Mouse (Mus musculus) MEL-GATA-1-ER (cell line): Measurements from ENCODE around the gene Arl1.
"Not testable (repeated sequence)": the region's sequence is repeated elsewhere in the genome, so short reads cannot be mapped to it uniquely, and the experiment has no call there.

Source experiments
- DNase-seq: peaks from one replicate; pipeline ENCODE4 v3.0.0-alpha.2; 2012; ENCODE audit warnings: low read depth; ENCODE audit errors: extremely low read depth

Gene Arl1

DNA sequence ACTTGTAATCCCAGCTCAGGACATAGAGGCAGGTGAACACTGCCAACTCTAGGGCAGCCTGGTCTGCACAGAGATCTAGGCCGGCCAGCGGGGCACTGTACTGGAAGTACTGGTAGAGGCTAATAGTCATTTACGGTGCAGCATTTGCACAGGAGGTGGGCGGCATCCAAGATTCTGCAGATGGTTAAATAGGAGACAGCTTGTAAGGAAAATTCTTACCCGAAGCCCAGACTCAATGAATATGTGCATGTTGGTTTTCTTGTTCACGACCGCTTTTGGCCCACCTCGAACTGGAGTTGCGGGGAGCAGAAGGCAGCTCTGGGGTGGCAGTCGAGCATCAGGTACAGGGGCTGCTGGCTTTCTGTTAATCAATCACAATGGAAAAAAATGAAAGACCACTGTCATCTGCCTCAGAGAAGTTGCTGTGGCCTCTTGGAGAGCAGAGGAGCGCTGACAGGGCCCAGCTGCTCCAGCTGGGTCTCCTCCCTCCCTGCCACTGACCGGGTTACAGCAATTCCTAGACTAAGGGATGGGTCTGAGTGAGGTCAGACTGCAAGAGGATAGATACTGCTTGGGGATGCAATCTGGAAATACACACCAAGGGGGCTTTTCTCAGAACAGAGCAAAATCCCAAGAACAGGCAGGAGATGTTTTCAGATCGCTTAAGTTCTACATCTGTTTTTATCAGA, 31.0 kb downstream of the Arl1 start:
- DNase-seq: no peak

DNA sequence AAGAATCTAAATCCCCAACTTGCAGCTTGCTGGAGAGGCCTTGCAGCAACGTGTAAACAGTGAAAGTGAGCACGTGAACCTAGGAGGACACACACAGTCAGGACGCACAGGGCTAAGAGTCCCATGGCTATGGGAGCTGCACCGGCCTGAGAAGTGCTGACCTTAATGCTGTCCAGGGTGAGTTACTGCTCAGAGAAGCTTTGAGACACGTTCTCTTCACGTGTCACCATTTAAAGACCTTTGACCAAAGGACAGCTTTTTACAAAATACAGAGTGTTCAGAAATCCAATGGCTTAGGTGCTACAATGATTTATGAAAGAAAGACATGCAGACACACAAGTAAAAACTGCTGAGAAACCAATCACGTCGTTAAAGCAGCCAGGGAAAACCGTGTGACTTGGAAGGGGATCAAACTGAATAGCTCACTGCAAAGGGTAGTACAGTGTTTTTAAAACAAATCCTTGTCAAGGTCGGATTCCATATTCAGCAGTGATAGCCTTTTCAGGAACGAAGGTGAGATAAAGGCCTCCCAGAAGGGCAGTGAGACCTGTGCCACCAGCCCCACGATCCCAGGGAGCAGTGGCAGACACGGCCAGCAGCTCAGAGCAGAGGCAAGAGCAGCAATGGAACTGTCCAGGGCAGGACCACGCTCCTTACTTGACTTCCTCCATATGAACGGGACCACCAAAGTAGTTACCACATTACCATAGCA, 34.9 kb downstream of the Arl1 start:
- DNase-seq: no peak

DNA sequence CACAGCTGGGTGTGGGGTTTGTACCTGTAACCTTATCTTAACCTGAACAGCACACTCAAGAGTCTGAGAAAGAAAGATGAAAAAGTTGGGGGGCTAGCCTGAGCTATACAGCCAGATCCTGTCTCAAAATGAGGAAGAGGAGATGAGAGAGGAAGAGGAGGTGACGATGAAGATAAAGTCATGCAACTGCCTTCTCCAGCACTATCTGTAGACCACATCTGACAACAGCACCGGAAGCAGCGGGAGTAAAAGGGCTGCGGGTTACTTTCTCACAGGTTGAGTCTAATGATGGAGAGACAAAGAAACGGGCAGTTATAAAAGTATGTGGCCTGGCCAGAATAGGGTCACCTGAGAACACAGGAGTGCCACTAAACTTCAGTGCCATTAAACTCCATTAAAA, 38.3 kb downstream of the Arl1 start:
- DNase-seq: peak; percentile 22

DNA sequence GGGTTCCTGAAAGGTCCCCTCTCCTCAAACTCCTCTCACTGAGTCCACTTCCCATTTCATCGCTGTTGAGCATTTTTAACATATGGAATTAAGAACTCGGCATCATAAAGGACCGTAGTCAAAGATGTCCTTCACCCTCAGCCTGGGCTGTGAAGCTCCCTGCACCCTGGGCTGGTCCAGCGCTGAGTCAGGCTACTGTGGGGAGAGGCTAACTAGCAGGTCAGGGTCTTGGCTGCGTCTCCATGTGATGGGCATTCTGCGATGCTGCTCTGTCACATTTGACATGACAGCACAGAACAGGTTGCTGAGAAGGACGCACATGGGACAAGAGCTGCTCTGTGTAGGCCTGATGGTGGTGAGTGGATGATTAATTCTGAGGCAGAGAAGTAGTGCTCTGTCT, 39.0 kb downstream of the Arl1 start:
- no peak for DNase-seq

DNA sequence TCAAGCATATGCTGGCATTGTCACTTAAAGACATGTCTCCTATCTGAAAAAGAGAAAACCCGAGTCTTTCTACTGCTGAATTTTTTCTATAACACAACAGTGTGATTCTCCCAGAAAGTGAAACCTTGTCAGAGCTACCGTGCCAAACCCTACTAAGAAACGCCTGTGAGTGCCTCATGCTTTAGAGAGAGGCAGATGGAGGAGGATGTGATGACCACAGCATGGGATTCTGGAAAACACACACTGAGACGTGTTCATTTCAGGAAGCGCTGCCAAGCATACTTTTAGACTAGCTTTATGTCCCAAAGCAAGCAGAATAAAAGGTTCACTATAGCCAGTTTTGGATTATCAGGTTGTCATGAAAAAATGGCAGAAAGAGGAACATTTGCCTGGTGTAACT, 42.3 kb downstream of the Arl1 start:
- DNase-seq: not testable (repeated sequence)

DNA sequence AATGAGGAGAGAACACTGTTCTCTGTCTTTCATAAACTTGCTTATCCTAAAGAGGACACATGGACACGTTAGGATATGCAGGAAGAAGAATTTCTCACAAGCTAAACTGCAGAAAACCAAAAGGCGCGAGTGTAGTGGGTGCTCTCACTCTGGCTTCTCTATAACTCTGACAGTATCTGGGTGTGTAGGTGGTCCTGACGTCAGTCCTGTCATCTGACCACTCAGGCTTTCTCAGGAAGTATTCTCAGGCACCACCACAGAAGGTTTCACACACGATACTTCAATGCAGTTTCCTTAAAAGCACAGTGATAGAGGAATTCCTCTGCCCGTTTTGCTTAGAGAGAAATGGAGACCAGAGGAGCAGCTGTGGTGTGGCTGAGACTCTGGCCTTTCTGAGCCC, 45.5 kb downstream of the Arl1 start:
- no peak for DNase-seq

DNA sequence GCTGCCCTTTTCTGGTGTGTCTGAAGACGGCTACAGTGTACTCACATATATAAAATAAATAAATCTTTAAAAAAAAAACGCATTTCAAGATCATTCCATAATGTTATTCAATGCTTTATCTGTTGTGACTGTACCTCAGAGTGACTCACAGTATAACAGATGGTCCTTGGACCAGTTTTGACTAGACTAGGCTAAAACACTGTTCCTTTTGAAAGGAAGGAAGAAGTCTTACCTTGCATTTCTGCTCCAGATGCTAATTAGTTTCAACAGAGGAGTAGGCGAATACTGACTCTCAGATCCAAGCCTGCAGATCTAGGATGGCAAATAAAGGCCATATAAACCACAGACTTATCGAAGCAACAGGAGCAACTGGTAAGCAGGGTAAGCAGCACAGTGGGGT, 50.1 kb downstream of the Arl1 start:
- no peak for DNase-seq

DNA sequence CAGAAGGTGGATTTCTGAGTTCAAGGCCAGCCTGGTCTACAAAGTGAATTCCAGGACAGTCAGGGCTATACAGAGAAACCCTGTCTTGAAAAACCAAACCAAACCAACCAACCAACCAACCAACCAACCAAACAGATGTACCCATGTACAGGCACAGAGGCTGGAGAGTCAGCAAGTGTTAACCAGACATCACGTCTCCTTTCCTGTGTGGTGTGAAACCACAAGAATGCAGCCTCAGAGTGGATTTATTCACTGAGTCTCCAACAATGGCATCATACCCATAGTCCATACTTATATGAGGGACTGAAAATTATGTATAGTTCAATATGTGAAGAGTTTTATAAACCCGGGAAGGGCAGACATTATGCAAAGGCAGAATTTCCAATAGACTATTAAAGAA, 52.5 kb downstream of the Arl1 start:
- DNase-seq: not testable (repeated sequence)

DNA sequence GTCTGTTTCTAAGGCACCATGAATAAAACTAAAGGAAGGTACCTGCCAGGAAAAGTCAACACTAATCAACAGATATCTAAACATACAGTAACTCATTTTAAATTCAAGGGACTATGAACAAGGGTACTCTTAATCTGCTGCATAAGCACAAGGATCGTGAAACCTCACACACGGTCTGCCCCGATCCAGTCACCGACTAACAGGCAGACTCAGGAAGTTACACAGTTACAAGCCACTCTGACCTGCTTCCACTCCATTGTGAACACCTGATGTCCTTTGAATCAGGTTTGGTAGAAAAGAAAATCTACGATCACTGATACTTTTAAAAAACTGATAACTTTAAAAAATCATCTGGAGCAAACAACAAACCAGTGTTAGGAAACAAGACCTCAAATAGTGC, 53.3 kb downstream of the Arl1 start:
- no peak for DNase-seq

DNA sequence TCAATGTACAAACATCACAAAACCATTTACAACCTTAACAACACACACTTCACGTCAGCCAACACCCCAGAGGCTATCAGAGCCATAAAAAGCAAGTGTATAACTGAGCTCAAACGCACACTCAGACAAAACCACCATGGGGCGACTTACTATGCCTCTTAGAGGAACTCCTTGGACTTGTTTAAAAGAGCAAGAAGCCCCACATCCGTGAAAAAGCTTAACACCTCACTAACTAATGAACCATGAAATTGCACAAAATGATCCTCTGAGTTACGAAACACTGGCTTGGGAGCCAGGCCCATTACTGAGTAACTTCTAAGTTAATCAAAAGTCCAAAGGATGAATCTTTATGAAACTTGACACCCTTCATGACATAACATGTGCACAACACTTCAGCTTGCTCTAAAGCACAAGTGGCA, 53.9 kb downstream of the Arl1 start:
- DNase-seq: no peak

DNA sequence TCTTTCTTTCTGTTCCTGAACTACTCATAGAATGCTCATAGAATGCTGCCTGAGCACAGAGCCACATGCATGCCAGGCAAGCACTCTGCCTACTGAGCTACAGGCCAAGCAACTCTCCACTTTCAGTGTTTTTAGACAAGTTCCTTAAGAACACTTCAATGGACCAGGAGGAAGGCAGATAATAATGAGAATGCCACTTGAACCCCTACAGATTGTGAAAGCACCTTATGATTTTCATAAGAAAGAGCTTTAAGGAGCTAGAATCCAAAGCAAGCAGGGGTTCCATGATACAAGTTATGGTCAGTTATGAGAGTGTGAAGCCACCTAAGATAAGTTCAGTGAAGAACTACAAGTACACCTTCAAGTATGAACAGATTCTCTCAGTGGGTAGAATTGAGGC, 63.0 kb downstream of the Arl1 start:
- no peak for DNase-seq
